9 mouse cellular contexts compared by ENCODE assay signal in genomic region chr14:99931879-99932278, GRCm38 (mm10).
DNase-seq lines count a peak whose midpoint lies in the region; ATAC-seq and TF ChIP-seq lines count a peak whose summit lies in the region.
"Had no signal": no experiment of that assay in that cellular context is flagged by ENCODE, and none has a peak within 500 bp of the region (broad histone marks: within the 10 kb centered on the region; RNA-seq: fewer than 3 reads in every experiment).

No protein-coding gene starts in this region.

- H3K9me3 ChIP-seq in kidney, embryonic 14.5 days (ENCODE audit: control insufficient read depth, low read length), result no peaks in the 10 kb centered on the region
- no peaks in the 10 kb centered on the region for H3K9me3 ChIP-seq in limb, embryonic 13.5 days
- no peaks in the 10 kb centered on the region for H3K9me3 ChIP-seq in neural tube, embryonic 11.5 days (ENCODE audit: control insufficient read depth, low read length)
- H3K9me3 ChIP-seq: stomach, embryonic 15.5 days had no signal

- peak; percentile 61 to 90 for DNase-seq in adrenal gland, adult (ENCODE audit: inconsistent age in 2 of 2, low spot score in 1 of 2)
- DNase-seq in gastrocnemius, postnatal 10 days, result peak; percentile 75
- peak; percentile 82 for DNase-seq in neural tube, embryonic 11.5 days (ENCODE audit: low spot score)
- DNase-seq in thymus, postnatal 4 days, result peak; percentile 68

- H3K4me2 ChIP-seq in kidney, embryonic 14.5 days (replicated peaks; ENCODE audit: low read depth, low read length), result no peak overlapping the region
- no peak overlapping the region for H3K4me2 ChIP-seq in limb, embryonic 13.5 days (replicated peaks)
- no peak overlapping the region for H3K4me2 ChIP-seq in neural tube, embryonic 11.5 days (ENCODE audit: low read depth)
- H3K4me2 ChIP-seq: stomach, embryonic 15.5 days had no signal

- WGBS in kidney, embryonic 14.5 days, result 5% methylated on average over 4 of the region's 4 CpGs
- WGBS in limb, embryonic 13.5 days, result 2% methylated on average over 4 of the region's 4 CpGs
- WGBS in neural tube, embryonic 11.5 days, result 7% methylated on average over 4 of the region's 4 CpGs

- H3K4me1 ChIP-seq in cortical plate, adult 2 months (ENCODE audit: control insufficient read depth, insufficient read depth, low read length), result no peaks in the 10 kb centered on the region
- no peaks in the 10 kb centered on the region for H3K4me1 ChIP-seq in kidney, embryonic 14.5 days (ENCODE audit: control insufficient read depth, insufficient read depth, low read length)
- peaks cover 12% of the 10 kb centered on the region; the same call in 1 of the 2 replicates for H3K4me1 ChIP-seq in limb, embryonic 13.5 days
- H3K4me1 ChIP-seq in neural tube, embryonic 11.5 days (ENCODE audit: control insufficient read depth, insufficient read depth, low read length), result no peaks in the 10 kb centered on the region
- H3K4me1 ChIP-seq: stomach, embryonic 15.5 days had no signal

- no peak for TF ChIP-seq POLR2A in cortical plate, adult 2 months (IDR thresholded peaks at IDR 0.05; ENCODE audit: extremely low read depth, insufficient read depth, low read length)

- H3K4me3 ChIP-seq in C2C12 (ENCODE audit: insufficient read depth, poor library complexity, severe bottlenecking), result no peak overlapping the region
- H3K4me3 ChIP-seq in cortical plate, adult 2 months (ENCODE audit: insufficient read depth, low read length), result no peak overlapping the region
- H3K4me3 ChIP-seq in kidney, embryonic 14.5 days (ENCODE audit: low read length), result no peak overlapping the region
- no peak overlapping the region for H3K4me3 ChIP-seq in limb, embryonic 13.5 days
- H3K4me3 ChIP-seq in neural tube, embryonic 11.5 days (ENCODE audit: low read depth, low read length), result no peak overlapping the region
- H3K4me3 ChIP-seq: stomach, embryonic 15.5 days had no signal

- no peaks in the 10 kb centered on the region for H3K36me3 ChIP-seq in C2C12 (ENCODE audit: control insufficient read depth, insufficient read depth)
- no peaks in the 10 kb centered on the region for H3K36me3 ChIP-seq in kidney, embryonic 14.5 days (ENCODE audit: control insufficient read depth, insufficient read depth, low read length)
- no peaks in the 10 kb centered on the region for H3K36me3 ChIP-seq in limb, embryonic 13.5 days
- no peaks in the 10 kb centered on the region for H3K36me3 ChIP-seq in neural tube, embryonic 11.5 days (ENCODE audit: control insufficient read depth, insufficient read depth, low read length)
- H3K36me3 ChIP-seq: stomach, embryonic 15.5 days had no signal

- H3ac ChIP-seq in C2C12 (ENCODE audit: control insufficient read depth, insufficient read length, low read depth), result no peak overlapping the region

- peak; percentile 78; the same call in 1 of the 2 replicates for ATAC-seq in kidney, embryonic 14.5 days (ENCODE audit: low FRiP score, low TSS enrichment)
- peak; percentile 61; the same call in 1 of the 2 replicates for ATAC-seq in limb, embryonic 13.5 days (ENCODE audit: low FRiP score, low read depth)
- ATAC-seq in neural tube, embryonic 11.5 days (ENCODE audit: insufficient read depth, low FRiP score, low TSS enrichment), result peak; percentile 67; the same call in 1 of the 2 replicates

- H3K27ac ChIP-seq in cortical plate, adult 2 months (ENCODE audit: insufficient read depth, low read length), result no peak overlapping the region
- H3K27ac ChIP-seq in kidney, embryonic 14.5 days (ENCODE audit: low read depth, low read length), result no peak overlapping the region
- no peak overlapping the region for H3K27ac ChIP-seq in limb, embryonic 13.5 days
- no peak overlapping the region for H3K27ac ChIP-seq in neural tube, embryonic 11.5 days (ENCODE audit: low read depth, low read length)
- H3K27ac ChIP-seq: stomach, embryonic 15.5 days had no signal

- TF ChIP-seq CTCF in C2C12 (IDR thresholded peaks at IDR 0.05; ENCODE audit: control insufficient read depth, insufficient read depth, insufficient read length), result peak; percentile 53
- peak; percentile 92 for TF ChIP-seq CTCF in cortical plate, adult 2 months (IDR thresholded peaks at IDR 0.05; ENCODE audit: extremely low read depth, insufficient read depth, low read length)

- H3K79me3 ChIP-seq in C2C12 (ENCODE audit: low read depth), result no peaks in the 10 kb centered on the region

- H3K79me2 ChIP-seq in C2C12 (ENCODE audit: control insufficient read depth, insufficient read depth), result no peaks in the 10 kb centered on the region

- H3K27me3 ChIP-seq in C2C12 (ENCODE audit: control insufficient read depth, insufficient read depth, insufficient read length), result no peaks in the 10 kb centered on the region
- no peaks in the 10 kb centered on the region for H3K27me3 ChIP-seq in kidney, embryonic 14.5 days (ENCODE audit: control insufficient read depth, insufficient read depth, low read length)
- no peaks in the 10 kb centered on the region for H3K27me3 ChIP-seq in limb, embryonic 13.5 days
- H3K27me3 ChIP-seq in neural tube, embryonic 11.5 days (ENCODE audit: control insufficient read depth, insufficient read depth, low read length), result no peaks in the 10 kb centered on the region
- H3K27me3 ChIP-seq: stomach, embryonic 15.5 days had no signal

- H3K9ac ChIP-seq in kidney, embryonic 14.5 days (ENCODE audit: low read depth, low read length), result no peak overlapping the region
- no peak overlapping the region for H3K9ac ChIP-seq in limb, embryonic 13.5 days
- H3K9ac ChIP-seq in neural tube, embryonic 11.5 days (ENCODE audit: low read length), result no peak overlapping the region
- H3K9ac ChIP-seq: stomach, embryonic 15.5 days had no signal

TF ChIP-seq in C2C12, 6 proteins besides CTCF, POLR2A, EP300 and RAD21:
- TF ChIP-seq FOSL1 (IDR thresholded peaks at IDR 0.05; ENCODE audit: insufficient read depth, low read length, poor library complexity, severe bottlenecking), result no peak
- TF ChIP-seq CEBPB (IDR thresholded peaks at IDR 0.05; ENCODE audit: low read depth), result no peak
- no peak for TF ChIP-seq MAX (IDR thresholded peaks at IDR 0.05)
